Mouse (Mus musculus) embryo, embryonic 11.5 days (tissue): Measurements from ENCODE around the gene Fads2.

Source experiments
- DNase-seq: peaks from one replicate; pipeline ENCODE4 v3.0.0-alpha.2; 2012; ENCODE audit warnings: low read depth, low spot score

Gene Fads2

GRCm38 (mm10) chr19:10041388-10042148, 60.0 kb downstream of the Fads2 start, which contains the start of gene Fads3:
Gene Fads3, plus strand, starts transcription at chr19:10041569.
- DNase-seq: peak; percentile 61

GRCm38 (mm10) chr19:10040866-10041387, 60.6 kb downstream of the Fads2 start:
- DNase-seq: no peak

- no peak for DNase-seq
These were observed 61.9 kb downstream of the Fads2 start for GRCm38 (mm10) chr19:10039615-10040014.

GRCm38 (mm10) chr19:10038910-10039309, 62.6 kb downstream of the Fads2 start:
- DNase-seq: no peak

- no peak for DNase-seq
These were observed 63.2 kb downstream of the Fads2 start for GRCm38 (mm10) chr19:10038364-10038763.

GRCm38 (mm10) chr19:10037534-10037933, 64.0 kb downstream of the Fads2 start:
- no peak for DNase-seq

- DNase-seq: no peak
These were observed 66.6 kb downstream of the Fads2 start for GRCm38 (mm10) chr19:10034785-10035447.

- no peak for DNase-seq
These were observed 67.2 kb downstream of the Fads2 start for GRCm38 (mm10) chr19:10034356-10034755.

GRCm38 (mm10) chr19:10033211-10033973, 68.2 kb downstream of the Fads2 start:
- DNase-seq: no peak

- DNase-seq: no peak
These were observed 71.8 kb downstream of the Fads2 start for GRCm38 (mm10) chr19:10029746-10030145.

GRCm38 (mm10) chr19:10025169-10025875, 76.2 kb downstream of the Fads2 start:
- DNase-seq: no peak

- no peak for DNase-seq
These were observed 78.2 kb downstream of the Fads2 start for GRCm38 (mm10) chr19:10023304-10023758.

GRCm38 (mm10) chr19:10022414-10023303, 78.9 kb downstream of the Fads2 start:
- no peak for DNase-seq

GRCm38 (mm10) chr19:10021981-10022380, 79.6 kb downstream of the Fads2 start:
- no peak for DNase-seq

GRCm38 (mm10) chr19:10019214-10019760, 82.3 kb downstream of the Fads2 start:
- no peak for DNase-seq

- no peak for DNase-seq
These were observed 83.1 kb downstream of the Fads2 start for GRCm38 (mm10) chr19:10018527-10018818.

GRCm38 (mm10) chr19:10017637-10018526, 83.7 kb downstream of the Fads2 start:
- DNase-seq: no peak

GRCm38 (mm10) chr19:10016151-10016550, 85.4 kb downstream of the Fads2 start:
- DNase-seq: no peak

- DNase-seq: no peak
These were observed 86.1 kb downstream of the Fads2 start for GRCm38 (mm10) chr19:10015442-10015841.
